Mouse (Mus musculus): ENCODE results near the gene Lpin3. TPM values are rescaled to one million over a fixed set of nuclear protein-coding genes. Genes with fewer than 3 reads are reported as not detected.
A peak's percentile ranks its signal among the peaks of the same experiment; 100 is the strongest.

Gene Lpin3
- polyA plus RNA-seq, 1 experiment from 2014 or later, result 1.9 TPM

GRCm38 (mm10) chr2:160901656-160902412 is 21.4 kb downstream of the Lpin3 start:
- Histone ChIP-seq H3K4me1 (peaks cover 9% of the 10 kb centered on the region; the same call in 1 of the 2 replicates), H3K4me3 (no peak overlapping the region), H3K9me3 (no peaks in the 10 kb centered on the region), H3K36me3 (no peaks in the 10 kb centered on the region), H3K27me3 (ENCODE audit: insufficient read depth, poor library complexity, severe bottlenecking) (peaks cover 26% of the 10 kb centered on the region), H3K27ac (no peak overlapping the region)
- no peak for DNase-seq (ENCODE audit: low spot score)
- WGBS, result 62% methylated on average over 7 of the region's 7 CpGs

GRCm38 (mm10) chr2:160905301-160905700 is 24.8 kb downstream of the Lpin3 start:
- H3K9me3 ChIP-seq, result no peaks in the 10 kb centered on the region
- no peak overlapping the region for H3K27ac ChIP-seq
- H3K4me3 ChIP-seq, result no peak overlapping the region

GRCm38 (mm10) chr2:160906101-160906500 is 25.6 kb downstream of the Lpin3 start:
- Histone ChIP-seq H3K4me1 (peaks cover 15% of the 10 kb centered on the region), H3K9me3 (no peaks in the 10 kb centered on the region), H3K36me3 (no peaks in the 10 kb centered on the region), H3K27me3 (ENCODE audit: insufficient read depth, poor library complexity, severe bottlenecking) (peaks cover 69% of the 10 kb centered on the region), H3K4me3 (no peak overlapping the region), H3K27ac (no peak overlapping the region)
- no peak for DNase-seq (ENCODE audit: low spot score)
- 62% methylated on average over 5 of the region's 5 CpGs for WGBS

More at GRCm38 (mm10) chr2:160905301-160905700, 24.8 kb downstream of the Lpin3 start:
- Histone ChIP-seq H3K36me3 (no peaks in the 10 kb centered on the region), H3K27me3 (ENCODE audit: insufficient read depth, poor library complexity, severe bottlenecking) (peaks cover 61% of the 10 kb centered on the region), H3K4me1 (peaks cover 15% of the 10 kb centered on the region)
- no peak for DNase-seq (ENCODE audit: low spot score)
- WGBS, result 92% methylated on average over 12 of the region's 12 CpGs

DNA sequence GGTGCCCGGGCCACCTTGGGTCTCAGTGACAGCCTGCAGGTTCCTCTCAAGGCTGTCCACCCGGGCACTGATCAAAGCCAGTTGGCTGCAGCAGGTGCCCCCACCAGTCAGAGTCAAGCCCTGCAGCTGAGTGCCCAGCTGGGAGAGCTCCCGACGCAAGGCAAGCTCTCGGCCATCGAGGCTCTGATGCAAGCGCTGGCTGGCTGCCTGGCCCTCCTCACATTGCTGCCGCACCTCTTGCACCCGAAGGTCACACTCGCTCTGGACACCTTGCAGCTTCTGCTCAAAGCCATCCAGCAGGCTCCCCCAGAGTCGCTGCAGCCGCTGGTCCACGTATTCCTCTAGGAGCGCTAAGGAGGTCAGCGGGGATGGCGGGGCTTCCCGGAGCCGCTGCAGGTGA is 28.1 kb downstream of the Lpin3 start:
- Histone ChIP-seq H3K27me3 (ENCODE audit: insufficient read depth, poor library complexity, severe bottlenecking) (peaks cover 85% of the 10 kb centered on the region), H3K9me3 (no peaks in the 10 kb centered on the region), H3K4me3 (no peak overlapping the region), H3K36me3 (no peaks in the 10 kb centered on the region), H3K4me1 (peaks cover 21% of the 10 kb centered on the region), H3K27ac (no peak overlapping the region)
- 50% methylated on average over 18 of the region's 18 CpGs for WGBS
- no peak for DNase-seq (ENCODE audit: low spot score)

GRCm38 (mm10) chr2:160910633-160911032 is 30.2 kb downstream of the Lpin3 start:
- Histone ChIP-seq H3K4me1 (peaks cover 22% of the 10 kb centered on the region), H3K9me3 (no peaks in the 10 kb centered on the region), H3K27ac (no peak overlapping the region), H3K4me3 (no peak overlapping the region), H3K27me3 (ENCODE audit: insufficient read depth, poor library complexity, severe bottlenecking) (peaks cover 98% of the 10 kb centered on the region), H3K36me3 (no peaks in the 10 kb centered on the region)
- WGBS, result 80% methylated on average over 5 of the region's 5 CpGs
- no peak for DNase-seq (ENCODE audit: low spot score)

GRCm38 (mm10) chr2:160911558-160912201 is 31.2 kb downstream of the Lpin3 start:
- DNase-seq (ENCODE audit: low spot score), result no peak
- H3K4me3 ChIP-seq, result peak overlapping the region; percentile 72
- H3K9me3 ChIP-seq, result no peaks in the 10 kb centered on the region
- peak overlapping the region; percentile 83 for H3K27ac ChIP-seq
- no peaks in the 10 kb centered on the region for H3K36me3 ChIP-seq
- peaks cover 99% of the 10 kb centered on the region for H3K27me3 ChIP-seq (ENCODE audit: insufficient read depth, poor library complexity, severe bottlenecking)
- 3% methylated on average over 64 of the region's 64 CpGs for WGBS
- H3K4me1 ChIP-seq, result peaks cover 28% of the 10 kb centered on the region

DNA sequence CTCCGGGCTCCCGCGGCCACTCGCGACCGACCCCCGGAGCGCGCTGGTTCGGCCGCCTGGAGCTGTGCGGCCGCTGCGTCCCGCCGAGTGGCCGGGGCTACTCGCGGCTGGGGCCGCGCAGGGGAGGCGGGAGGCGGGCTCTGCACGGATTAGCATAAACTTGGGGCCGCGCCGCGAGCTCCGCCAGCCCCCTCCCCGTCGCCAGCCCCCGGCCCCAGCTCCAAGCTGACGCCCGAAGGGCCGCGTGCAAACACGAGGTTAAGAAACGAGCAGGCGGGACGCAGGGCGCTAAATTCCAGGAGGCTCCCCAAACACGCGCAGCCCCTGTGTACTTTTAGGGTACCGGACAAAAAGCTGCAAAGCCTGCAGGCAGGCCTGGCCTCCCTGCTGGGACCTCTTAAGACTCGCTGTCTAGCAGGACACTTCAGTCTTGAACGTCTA is 31.8 kb downstream of the Lpin3 start, which contains the start of gene Emilin3:
TSS of gene Emilin3 (minus strand) at position 98 of the 441 bp plus-strand sequence.
- H3K4me3 ChIP-seq, result peak within 1 kb of the TSS; percentile 72
- peak within 1 kb of the TSS; percentile 83 for H3K27ac ChIP-seq
- peaks cover 98% of the 10 kb centered on the region for H3K27me3 ChIP-seq (ENCODE audit: insufficient read depth, poor library complexity, severe bottlenecking)
- no peaks in the 10 kb centered on the region for H3K9me3 ChIP-seq
- DNase-seq (ENCODE audit: low spot score), result no peak
- peaks cover 28% of the 10 kb centered on the region for H3K4me1 ChIP-seq
- WGBS, result 1% methylated on average over 39 of the region's 46 CpGs
- no peaks in the 10 kb centered on the region for H3K36me3 ChIP-seq

- H3K27ac ChIP-seq, result no peak overlapping the region
- peaks cover 74% of the 10 kb centered on the region for H3K27me3 ChIP-seq (ENCODE audit: insufficient read depth, poor library complexity, severe bottlenecking)
- H3K36me3 ChIP-seq, result no peaks in the 10 kb centered on the region
- DNase-seq (ENCODE audit: low spot score), result no peak
- 73% methylated on average over 9 of the region's 9 CpGs for WGBS
- no peaks in the 10 kb centered on the region for H3K9me3 ChIP-seq
- H3K4me3 ChIP-seq, result no peak overlapping the region
- H3K4me1 ChIP-seq, result peaks cover 40% of the 10 kb centered on the region
These were observed 34.2 kb downstream of the Lpin3 start for GRCm38 (mm10) chr2:160914656-160915055.

DNA sequence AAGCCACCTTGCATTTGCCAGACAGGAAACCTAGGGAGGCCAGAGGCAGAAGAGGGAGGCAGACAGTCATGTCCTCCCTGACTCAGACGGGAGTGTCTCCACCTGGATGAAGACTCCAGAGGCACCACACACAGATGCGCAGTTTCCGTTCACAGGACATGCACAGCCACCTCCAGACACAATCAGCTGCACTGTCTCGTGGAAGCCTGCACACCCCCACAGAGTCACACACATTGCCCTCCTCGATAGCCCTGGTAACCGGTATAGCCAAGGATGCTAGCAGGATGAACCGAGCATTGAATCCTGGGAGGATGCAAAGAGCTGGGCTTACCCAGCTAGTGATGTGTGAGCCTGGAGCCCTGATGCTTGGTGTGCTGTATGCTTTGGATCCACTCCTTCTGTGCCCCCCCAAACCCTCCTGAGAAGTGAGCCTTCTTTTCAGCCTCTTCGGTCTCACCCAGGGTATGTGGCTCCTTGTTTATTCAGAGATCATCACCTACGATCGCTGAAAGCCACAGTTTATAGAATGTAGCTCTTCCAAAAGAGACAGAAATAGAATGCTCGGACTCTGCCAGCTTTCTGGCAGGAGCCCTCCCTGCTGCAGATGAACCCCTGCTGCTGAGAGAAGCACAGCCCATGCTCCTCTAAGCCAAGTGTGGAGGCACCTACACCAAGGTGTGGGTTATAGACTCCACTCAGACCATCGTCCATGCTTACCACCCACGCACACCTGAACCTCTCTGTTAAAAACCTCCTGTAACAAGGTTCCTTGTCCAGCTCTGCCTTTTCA is 35.5 kb downstream of the Lpin3 start:
- Histone ChIP-seq H3K36me3 (no peaks in the 10 kb centered on the region), H3K4me1 (peaks cover 40% of the 10 kb centered on the region), H3K9me3 (no peaks in the 10 kb centered on the region), H3K4me3 (no peak overlapping the region), H3K27ac (no peak overlapping the region), H3K27me3 (ENCODE audit: insufficient read depth, poor library complexity, severe bottlenecking) (peaks cover 68% of the 10 kb centered on the region)
- WGBS, result 74% methylated on average over 13 of the region's 13 CpGs
- DNase-seq (ENCODE audit: low spot score), result no peak

GRCm38 (mm10) chr2:160916714-160917113 is 36.2 kb downstream of the Lpin3 start:
- Histone ChIP-seq H3K36me3 (no peaks in the 10 kb centered on the region), H3K27ac (no peak overlapping the region), H3K4me3 (no peak overlapping the region), H3K9me3 (no peaks in the 10 kb centered on the region), H3K27me3 (ENCODE audit: insufficient read depth, poor library complexity, severe bottlenecking) (peaks cover 61% of the 10 kb centered on the region), H3K4me1 (peaks cover 37% of the 10 kb centered on the region)
- WGBS, result 82% methylated on average over 8 of the region's 8 CpGs
- DNase-seq (ENCODE audit: low spot score), result no peak

DNA sequence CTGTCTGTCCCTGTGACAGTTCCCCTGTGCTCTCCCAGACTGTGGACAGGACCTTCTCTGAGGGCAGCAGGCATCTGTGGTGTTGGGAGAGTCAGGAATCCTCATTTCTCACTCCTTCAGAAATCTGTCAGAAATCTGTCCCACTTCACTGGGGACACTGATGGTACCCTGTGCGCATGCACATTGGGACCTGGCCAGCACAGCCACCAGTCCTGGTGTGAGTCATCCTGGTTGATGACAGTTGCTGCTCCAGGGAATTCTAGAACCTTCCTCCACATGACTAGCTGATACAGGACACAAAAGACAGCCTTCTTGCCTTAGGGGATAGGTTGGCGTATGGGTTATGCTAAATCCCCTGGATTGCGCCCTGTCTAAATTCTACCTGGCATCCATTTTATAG is 36.8 kb downstream of the Lpin3 start:
- H3K9me3 ChIP-seq, result no peaks in the 10 kb centered on the region
- WGBS, result 89% methylated on average over 3 of the region's 3 CpGs
- peaks cover 55% of the 10 kb centered on the region for H3K27me3 ChIP-seq (ENCODE audit: insufficient read depth, poor library complexity, severe bottlenecking)

DNA sequence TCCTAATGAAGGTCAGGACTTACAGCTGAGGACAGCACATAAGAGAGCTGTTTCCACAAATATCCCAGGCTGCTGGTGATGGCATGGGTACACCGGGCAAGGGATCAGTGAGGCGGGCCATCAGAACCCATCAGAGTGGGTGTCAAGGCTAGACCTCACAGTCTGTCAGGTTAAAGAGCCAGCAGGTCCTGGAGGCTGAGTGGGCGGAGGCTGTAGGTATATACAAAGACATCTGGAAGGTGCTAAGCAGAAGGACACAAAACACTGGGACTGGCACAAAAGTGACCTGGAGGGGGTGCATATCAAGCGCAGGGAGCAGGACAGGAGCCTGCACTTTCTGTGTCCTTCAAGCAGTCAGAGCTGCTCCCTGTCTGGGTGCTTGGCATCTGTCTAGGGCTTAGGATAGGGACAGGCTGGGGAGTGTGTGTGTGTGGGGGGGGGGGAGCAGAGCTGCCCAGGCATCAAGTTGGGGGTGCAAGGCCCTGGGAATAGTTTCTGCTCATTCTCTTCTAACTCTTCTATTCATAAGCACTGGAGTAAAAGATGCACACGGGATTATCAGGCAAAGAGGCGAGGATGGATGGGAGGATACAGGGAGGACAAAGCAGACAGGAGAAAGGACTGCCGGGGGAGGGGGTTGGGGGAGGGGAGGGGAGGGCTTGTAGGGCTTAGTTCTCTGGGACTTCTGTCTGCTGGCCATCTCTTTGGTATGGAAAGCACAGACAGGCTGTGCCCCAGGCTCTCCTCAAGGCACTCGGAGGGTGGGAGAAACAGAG is 37.9 kb downstream of the Lpin3 start:
- Histone ChIP-seq H3K4me1 (peaks cover 28% of the 10 kb centered on the region), H3K27me3 (ENCODE audit: insufficient read depth, poor library complexity, severe bottlenecking) (peaks cover 45% of the 10 kb centered on the region), H3K27ac (no peak overlapping the region), H3K9me3 (no peaks in the 10 kb centered on the region), H3K4me3 (no peak overlapping the region), H3K36me3 (no peaks in the 10 kb centered on the region)
- WGBS, result 53% methylated on average over 8 of the region's 8 CpGs
- no peak for DNase-seq (ENCODE audit: low spot score)

More for the DNA sequence above, 36.8 kb downstream of the Lpin3 start:
- Histone ChIP-seq H3K4me1 (peaks cover 32% of the 10 kb centered on the region), H3K36me3 (no peaks in the 10 kb centered on the region), H3K4me3 (no peak overlapping the region), H3K27ac (no peak overlapping the region)
- DNase-seq (ENCODE audit: low spot score), result no peak
